Mouse (Mus musculus) bone marrow macrophage, adult 2 months (primary cell): ENCODE data around the gene Rhbg.

Experiments
- CTCF ChIP-seq: IDR thresholded peaks from 2 replicates; pipeline ENCODE4 v1.5.1; 2012; ENCODE audit warnings: low read depth, mild to moderate bottlenecking, low read length, moderate library complexity
- POLR2A ChIP-seq: IDR thresholded peaks from 2 replicates; pipeline ENCODE4 v1.6.1; 2012; ENCODE audit warnings: mild to moderate bottlenecking, low read depth, low read length, borderline replicate concordance

- TF ChIP-seq POLR2A: no peak
- 0 out of 2 replicates have a peak, but pooled peaks have one; percentile 18 for TF ChIP-seq CTCF
Measured at GRCm38 (mm10) chr3:88235216-88235615, 19.3 kb downstream of the Rhbg start.
